Mouse (Mus musculus): ENCODE data around the gene Mcm2. TPM values are rescaled to one million over a fixed set of nuclear protein-coding genes. Genes with fewer than 3 reads are reported as not detected.

Mcm2 gene
- polyA plus RNA-seq, 1 experiment from 2014 or later, result 71.9 TPM

GRCm38 (mm10) chr6:88843241-88843640, 55.3 kb downstream of the Mcm2 start:
- H3K4me2 ChIP-seq (replicated peaks), result peak overlapping the region; percentile 89
- ATAC-seq, result no peak
- peak overlapping the region; percentile 88 for H3K27ac ChIP-seq
- WGBS, result 68% methylated on average over 7 of the region's 7 CpGs
- no peaks in the 10 kb centered on the region for H3K9me3 ChIP-seq
- peak overlapping the region; percentile 91; the same call in 1 of the 2 replicates for H3K9ac ChIP-seq (replicated peaks)
- peaks cover 67% of the 10 kb centered on the region for H3K36me3 ChIP-seq
- peaks cover 33% of the 10 kb centered on the region for H3K4me1 ChIP-seq (replicated peaks)
- peak overlapping the region; percentile 80 for H3K4me3 ChIP-seq (replicated peaks)
- no peaks in the 10 kb centered on the region for H3K27me3 ChIP-seq

- Histone ChIP-seq H3K4me1 (replicated peaks) (peaks cover 33% of the 10 kb centered on the region), H3K4me3 (replicated peaks) (peak overlapping the region; percentile 80), H3K4me2 (replicated peaks) (peak overlapping the region; percentile 89), H3K9ac (replicated peaks) (peak overlapping the region; percentile 91), H3K9me3 (no peaks in the 10 kb centered on the region), H3K27me3 (no peaks in the 10 kb centered on the region), H3K27ac (peak overlapping the region; percentile 88), H3K36me3 (peaks cover 67% of the 10 kb centered on the region)
- ATAC-seq, result no peak; the same call in 1 of the 2 replicates
- WGBS, result under 1% methylated on average over 32 of the region's 32 CpGs
Measured at GRCm38 (mm10) chr6:88842731-88843151, 55.8 kb downstream of the Mcm2 start.

- Histone ChIP-seq H3K27me3 (no peaks in the 10 kb centered on the region), H3K36me3 (peaks cover 67% of the 10 kb centered on the region), H3K9me3 (no peaks in the 10 kb centered on the region), H3K9ac (replicated peaks) (peak within 1 kb of the TSS; percentile 91), H3K4me2 (replicated peaks) (peak within 1 kb of the TSS; percentile 89), H3K4me1 (replicated peaks) (peaks cover 33% of the 10 kb centered on the region), H3K27ac (peak within 1 kb of the TSS; percentile 88), H3K4me3 (replicated peaks) (peak within 1 kb of the TSS; percentile 80)
- WGBS, result under 1% methylated on average over 72 of the region's 72 CpGs
- ATAC-seq, result peak; percentile 95
Measured at GRCm38 (mm10) chr6:88841781-88842689, 56.5 kb downstream of the Mcm2 start, which contains the start of gene Abtb1. Abtb1 (minus strand) TSS chr6:88841984.

GRCm38 (mm10) chr6:88841514-88841780, 57.1 kb downstream of the Mcm2 start:
- Histone ChIP-seq H3K27ac (peak overlapping the region; percentile 88), H3K36me3 (peaks cover 67% of the 10 kb centered on the region), H3K4me3 (replicated peaks) (peak overlapping the region; percentile 80), H3K4me1 (replicated peaks) (peaks cover 33% of the 10 kb centered on the region), H3K9me3 (no peaks in the 10 kb centered on the region), H3K27me3 (no peaks in the 10 kb centered on the region), H3K9ac (replicated peaks) (peak overlapping the region; percentile 91), H3K4me2 (replicated peaks) (peak overlapping the region; percentile 89)
- ATAC-seq, result no peak
- 1% methylated on average over 22 of the region's 22 CpGs for WGBS

- no peak for ATAC-seq
- Histone ChIP-seq H3K36me3 (peaks cover 67% of the 10 kb centered on the region), H3K4me1 (replicated peaks) (peaks cover 33% of the 10 kb centered on the region), H3K27ac (peak overlapping the region; percentile 88), H3K9ac (replicated peaks) (peak overlapping the region; percentile 91), H3K4me3 (replicated peaks) (peak overlapping the region; percentile 80), H3K4me2 (replicated peaks) (peak overlapping the region; percentile 89), H3K27me3 (no peaks in the 10 kb centered on the region), H3K9me3 (no peaks in the 10 kb centered on the region)
- WGBS, result 57% methylated on average over 9 of the region's 9 CpGs
Measured at GRCm38 (mm10) chr6:88840791-88841513, 57.6 kb downstream of the Mcm2 start.

GRCm38 (mm10) chr6:88840211-88840610, 58.4 kb downstream of the Mcm2 start:
- no peak for ATAC-seq
- 72% methylated on average over 3 of the region's 3 CpGs for WGBS
- Histone ChIP-seq H3K4me2 (replicated peaks) (peak overlapping the region; percentile 89), H3K4me3 (replicated peaks) (peak overlapping the region; percentile 80; the same call in 1 of the 2 replicates), H3K36me3 (peaks cover 66% of the 10 kb centered on the region), H3K9ac (replicated peaks) (peak overlapping the region; percentile 91; the same call in 1 of the 2 replicates), H3K27me3 (no peaks in the 10 kb centered on the region), H3K4me1 (replicated peaks) (peaks cover 33% of the 10 kb centered on the region), H3K27ac (no peak overlapping the region), H3K9me3 (no peaks in the 10 kb centered on the region)

- Histone ChIP-seq H3K4me1 (replicated peaks) (peaks cover 33% of the 10 kb centered on the region), H3K4me3 (replicated peaks) (no peak overlapping the region), H3K36me3 (peaks cover 57% of the 10 kb centered on the region), H3K27me3 (no peaks in the 10 kb centered on the region), H3K9me3 (no peaks in the 10 kb centered on the region), H3K27ac (no peak overlapping the region), H3K9ac (replicated peaks) (no peak overlapping the region), H3K4me2 (replicated peaks) (peak overlapping the region; percentile 89; the same call in 1 of the 2 replicates)
- WGBS, result 85% methylated on average over 26 of the region's 26 CpGs
- ATAC-seq, result no peak
Measured at GRCm38 (mm10) chr6:88839135-88839970, 59.2 kb downstream of the Mcm2 start.

- no peak overlapping the region for H3K4me3 ChIP-seq (replicated peaks)
- H3K27me3 ChIP-seq, result no peaks in the 10 kb centered on the region
- H3K27ac ChIP-seq, result no peak overlapping the region
- H3K9me3 ChIP-seq, result no peaks in the 10 kb centered on the region
- 94% methylated on average over 10 of the region's 10 CpGs for WGBS
- no peak overlapping the region for H3K9ac ChIP-seq (replicated peaks)
- peaks cover 51% of the 10 kb centered on the region for H3K36me3 ChIP-seq
- H3K4me2 ChIP-seq (replicated peaks), result no peak overlapping the region
- peaks cover 32% of the 10 kb centered on the region for H3K4me1 ChIP-seq (replicated peaks)
- no peak for ATAC-seq
Measured at GRCm38 (mm10) chr6:88838613-88839012, 60.0 kb downstream of the Mcm2 start.

- no peak for ATAC-seq
- Histone ChIP-seq H3K9me3 (no peaks in the 10 kb centered on the region), H3K4me3 (replicated peaks) (no peak overlapping the region), H3K4me1 (replicated peaks) (peaks cover 26% of the 10 kb centered on the region), H3K27ac (no peak overlapping the region), H3K36me3 (peaks cover 47% of the 10 kb centered on the region), H3K9ac (replicated peaks) (no peak overlapping the region), H3K27me3 (no peaks in the 10 kb centered on the region), H3K4me2 (replicated peaks) (no peak overlapping the region)
- WGBS, result 90% methylated on average over 12 of the region's 12 CpGs
Measured at GRCm38 (mm10) chr6:88837999-88838398, 60.6 kb downstream of the Mcm2 start.

- no peak for ATAC-seq
- Histone ChIP-seq H3K27me3 (no peaks in the 10 kb centered on the region), H3K9ac (replicated peaks) (peak overlapping the region; percentile 36; the same call in 1 of the 2 replicates), H3K9me3 (no peaks in the 10 kb centered on the region), H3K4me3 (replicated peaks) (no peak overlapping the region), H3K27ac (no peak overlapping the region), H3K36me3 (peaks cover 47% of the 10 kb centered on the region), H3K4me1 (replicated peaks) (peaks cover 21% of the 10 kb centered on the region), H3K4me2 (replicated peaks) (no peak overlapping the region)
- 91% methylated on average over 28 of the region's 28 CpGs for WGBS
Measured at GRCm38 (mm10) chr6:88836178-88836819, 62.3 kb downstream of the Mcm2 start.

GRCm38 (mm10) chr6:88835047-88835446, 63.5 kb downstream of the Mcm2 start:
- no peak overlapping the region for H3K4me2 ChIP-seq (replicated peaks)
- WGBS, result 81% methylated on average over 5 of the region's 5 CpGs
- H3K4me3 ChIP-seq (replicated peaks), result no peak overlapping the region
- peaks cover 47% of the 10 kb centered on the region for H3K36me3 ChIP-seq
- no peak overlapping the region for H3K9ac ChIP-seq (replicated peaks)
- H3K4me1 ChIP-seq (replicated peaks), result peaks cover 9% of the 10 kb centered on the region
- H3K9me3 ChIP-seq, result no peaks in the 10 kb centered on the region
- H3K27ac ChIP-seq, result no peak overlapping the region
- no peak for ATAC-seq
- no peaks in the 10 kb centered on the region for H3K27me3 ChIP-seq

Data from midbrain, embryonic 13.5 days (tissue).